Mouse (Mus musculus): ENCODE measurements around the gene Ccdc73. TPM values are rescaled to one million over a fixed set of nuclear protein-coding genes. Genes with fewer than 3 reads are reported as not detected.
"Not testable (repeated sequence)": the region's sequence is repeated elsewhere in the genome, so short reads cannot be mapped to it uniquely, and the experiment has no call there.

Ccdc73 gene
- polyA plus RNA-seq, 2 experiments, result 4.5 to 7.1 TPM

- Histone ChIP-seq H3K9ac (ENCODE audit: low read depth, low read length, severe bottlenecking) (no peak overlapping the region), H3K27me3 (ENCODE audit: control insufficient read depth, insufficient read depth, low read length) (no peaks in the 10 kb centered on the region), H3K36me3 (ENCODE audit: control insufficient read depth, insufficient read depth, low read length) (no peaks in the 10 kb centered on the region), H3K4me1 (ENCODE audit: control insufficient read depth, insufficient read depth, low read length) (no peaks in the 10 kb centered on the region), H3K27ac (replicated peaks; ENCODE audit: low read depth, low read length) (no peak overlapping the region), H3K4me3 (replicated peaks; ENCODE audit: low read length) (no peak overlapping the region), H3K4me2 (replicated peaks; ENCODE audit: low read depth, low read length, severe bottlenecking) (no peak overlapping the region), H3K9me3 (ENCODE audit: control insufficient read depth, low read length) (no peaks in the 10 kb centered on the region)
- no peak for ATAC-seq (ENCODE audit: low FRiP score, low read depth)
- DNase-seq (ENCODE audit: low spot score), result no peak
- TF ChIP-seq POLR2A (IDR thresholded peaks at IDR 0.05; ENCODE audit: borderline replicate concordance, extremely low read depth, insufficient read depth, insufficient read length), result no peak
- WGBS, result 79% methylated on average over 4 of the region's 4 CpGs
These were observed 3.3 kb upstream of the Ccdc73 start for GRCm38 (mm10) chr2:104864176-104864860.

DNA sequence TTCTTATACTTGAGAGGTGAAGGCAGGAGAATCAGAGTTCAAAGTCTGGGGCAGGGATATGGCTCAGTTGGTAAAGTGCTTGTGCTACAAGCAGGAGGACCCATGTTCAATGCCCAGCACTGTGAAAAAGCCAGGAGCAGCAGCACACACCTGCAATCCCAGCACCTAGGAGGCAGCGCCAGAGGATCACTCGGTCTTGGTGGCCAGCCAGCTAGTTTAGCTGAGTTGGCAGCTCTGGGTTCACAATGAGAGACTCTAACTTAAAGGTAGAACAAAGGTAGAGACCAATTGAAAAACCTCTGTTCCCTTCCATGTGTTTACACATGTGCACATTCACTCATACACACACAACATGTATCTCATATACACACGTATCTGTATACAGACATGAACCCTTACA is 1.5 kb downstream of the Ccdc73 start:
- no peaks in the 10 kb centered on the region for H3K36me3 ChIP-seq (ENCODE audit: control insufficient read depth, insufficient read depth, low read length)
- no peaks in the 10 kb centered on the region for H3K9me3 ChIP-seq (ENCODE audit: control insufficient read depth, low read length)
- no peak overlapping the region for H3K4me2 ChIP-seq (replicated peaks; ENCODE audit: low read depth, low read length, severe bottlenecking)
- no peaks in the 10 kb centered on the region for H3K27me3 ChIP-seq (ENCODE audit: control insufficient read depth, insufficient read depth, low read length)
- DNase-seq (ENCODE audit: low spot score), result no peak
- TF ChIP-seq POLR2A (IDR thresholded peaks at IDR 0.05; ENCODE audit: borderline replicate concordance, extremely low read depth, insufficient read depth, insufficient read length), result no peak
- H3K4me3 ChIP-seq (replicated peaks; ENCODE audit: low read length), result no peak overlapping the region
- ATAC-seq (ENCODE audit: low FRiP score, low read depth), result no peak
- 70% methylated on average over 3 of the region's 3 CpGs for WGBS
- H3K9ac ChIP-seq (ENCODE audit: low read depth, low read length, severe bottlenecking), result no peak overlapping the region
- H3K27ac ChIP-seq (replicated peaks; ENCODE audit: low read depth, low read length), result no peak overlapping the region
- no peaks in the 10 kb centered on the region for H3K4me1 ChIP-seq (ENCODE audit: control insufficient read depth, insufficient read depth, low read length)

DNA sequence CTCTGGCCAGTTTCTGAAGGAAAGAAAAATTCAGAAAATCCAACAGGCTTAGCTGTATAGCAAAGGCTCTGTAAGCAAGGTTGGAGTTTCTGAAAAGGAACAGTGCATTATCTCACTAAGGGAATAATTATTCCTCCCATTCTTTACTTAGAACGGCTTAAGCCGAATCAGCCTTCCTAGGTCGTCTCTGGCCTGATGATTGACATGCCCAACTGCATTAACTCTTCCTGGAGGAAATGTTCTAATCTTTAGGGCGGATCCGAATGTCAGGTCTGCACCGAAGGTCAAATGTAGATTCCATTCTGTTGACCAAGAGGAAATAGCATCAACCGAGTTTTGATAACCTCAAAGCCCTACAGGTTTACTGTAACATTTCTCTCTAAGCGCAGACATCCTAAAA is 11.2 kb downstream of the Ccdc73 start:
- H3K4me2 ChIP-seq (replicated peaks; ENCODE audit: low read depth, low read length, severe bottlenecking), result no peak overlapping the region
- no peaks in the 10 kb centered on the region for H3K27me3 ChIP-seq (ENCODE audit: control insufficient read depth, insufficient read depth, low read length)
- H3K9me3 ChIP-seq (ENCODE audit: control insufficient read depth, low read length), result 0 out of 2 replicates have a peak, but pooled peaks cover 3% of the 10 kb centered on the region
- ATAC-seq (ENCODE audit: low FRiP score, low read depth) (no peak), DNase-seq (ENCODE audit: low spot score) (no peak)
- TF ChIP-seq POLR2A (IDR thresholded peaks at IDR 0.05; ENCODE audit: borderline replicate concordance, extremely low read depth, insufficient read depth, insufficient read length), result no peak
- WGBS, result 86% methylated on average over 8 of the region's 8 CpGs
- no peak overlapping the region for H3K4me3 ChIP-seq (replicated peaks; ENCODE audit: low read length)
- H3K9ac ChIP-seq (ENCODE audit: low read depth, low read length, severe bottlenecking), result no peak overlapping the region
- no peaks in the 10 kb centered on the region for H3K36me3 ChIP-seq (ENCODE audit: control insufficient read depth, insufficient read depth, low read length)
- no peak overlapping the region for H3K27ac ChIP-seq (replicated peaks; ENCODE audit: low read depth, low read length)
- H3K4me1 ChIP-seq (ENCODE audit: control insufficient read depth, insufficient read depth, low read length), result no peaks in the 10 kb centered on the region

GRCm38 (mm10) chr2:104886109-104886508 is 18.5 kb downstream of the Ccdc73 start:
- Histone ChIP-seq H3K9me3 (ENCODE audit: control insufficient read depth, low read length) (no peaks in the 10 kb centered on the region), H3K27ac (replicated peaks; ENCODE audit: low read depth, low read length) (no peak overlapping the region), H3K9ac (ENCODE audit: low read depth, low read length, severe bottlenecking) (no peak overlapping the region), H3K4me1 (ENCODE audit: control insufficient read depth, insufficient read depth, low read length) (no peaks in the 10 kb centered on the region), H3K36me3 (ENCODE audit: control insufficient read depth, insufficient read depth, low read length) (no peaks in the 10 kb centered on the region), H3K4me2 (replicated peaks; ENCODE audit: low read depth, low read length, severe bottlenecking) (no peak overlapping the region), H3K27me3 (ENCODE audit: control insufficient read depth, insufficient read depth, low read length) (no peaks in the 10 kb centered on the region), H3K4me3 (replicated peaks; ENCODE audit: low read length) (no peak overlapping the region)
- no peak for TF ChIP-seq POLR2A (IDR thresholded peaks at IDR 0.05; ENCODE audit: borderline replicate concordance, extremely low read depth, insufficient read depth, insufficient read length)
- no peak for ATAC-seq (ENCODE audit: low FRiP score, low read depth)
- no peak for DNase-seq (ENCODE audit: low spot score)
- 93% methylated on average over 18 of the region's 18 CpGs for WGBS

DNA sequence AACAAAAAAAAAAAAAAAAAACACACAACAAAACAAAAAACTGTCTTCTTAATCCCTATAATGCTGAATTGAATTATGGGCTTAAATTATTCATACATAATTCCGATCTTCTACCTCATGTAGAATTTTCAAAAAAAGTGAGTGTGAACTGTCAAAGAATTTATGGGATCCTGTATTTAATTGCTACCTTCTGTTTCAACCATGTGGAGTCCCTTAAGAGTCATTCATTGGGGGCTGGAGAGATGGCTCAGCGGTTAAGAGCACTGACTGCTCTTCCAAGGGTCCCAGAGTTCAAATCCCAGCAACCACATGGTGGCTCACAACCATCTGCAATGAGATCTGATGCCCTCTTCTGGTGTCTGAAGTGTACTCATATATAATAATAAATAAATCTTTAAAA is 19.7 kb downstream of the Ccdc73 start:
- not testable (repeated sequence) for H3K36me3 ChIP-seq (ENCODE audit: control insufficient read depth, insufficient read depth, low read length); H3K27ac ChIP-seq (replicated peaks; ENCODE audit: low read depth, low read length); H3K4me1 ChIP-seq (ENCODE audit: control insufficient read depth, insufficient read depth, low read length); H3K9ac ChIP-seq (ENCODE audit: low read depth, low read length, severe bottlenecking); DNase-seq (ENCODE audit: low spot score); ATAC-seq (ENCODE audit: low FRiP score, low read depth); H3K4me3 ChIP-seq (replicated peaks; ENCODE audit: low read length); H3K4me2 ChIP-seq (replicated peaks; ENCODE audit: low read depth, low read length, severe bottlenecking); H3K9me3 ChIP-seq (ENCODE audit: control insufficient read depth, low read length); H3K27me3 ChIP-seq (ENCODE audit: control insufficient read depth, insufficient read depth, low read length)
- 52% methylated on average over 2 of the region's 2 CpGs for WGBS

All from limb, embryonic 14.5 days (tissue).